In genomic region chr17:34571875-34572274, GRCm38 (mm10) we compare ENCODE assay signal across 12 mouse cellular contexts. TPM values are rescaled to one million over a fixed set of nuclear protein-coding genes. Genes with fewer than 3 reads are reported as not detected.
DNase-seq lines count a peak whose midpoint lies in the region; ATAC-seq and TF ChIP-seq lines count a peak whose summit lies in the region.
"Had no signal": no experiment of that assay in that cellular context is flagged by ENCODE, and none has a peak within 500 bp of the region (broad histone marks: within the 10 kb centered on the region; RNA-seq: fewer than 3 reads in every experiment).

No protein-coding gene starts in this region.

- DNase-seq in forebrain, postnatal 0 days: no peak
- DNase-seq in midbrain, embryonic 10.5 days (ENCODE audit: low spot score): no peak
- DNase-seq in midbrain, embryonic 11.5 days (ENCODE audit: low spot score, missing footprints): no peak
- DNase-seq in testis, postnatal 10 days (ENCODE audit: low spot score): peak; percentile 40
- DNase-seq in ovary, postnatal 14 days (ENCODE audit: low spot score): no peak
- DNase-seq: adrenal gland, postnatal 36 days; heart, postnatal 14 days; kidney, postnatal 25 days had no signal

- H3K4me3 ChIP-seq in forebrain, postnatal 0 days (ENCODE audit: low read depth, low read length): no peak overlapping the region
- H3K4me3 ChIP-seq in forebrain, embryonic 16.5 days (replicated peaks; ENCODE audit: low read length): no peak overlapping the region
- H3K4me3 ChIP-seq in midbrain, embryonic 10.5 days: 0 out of 2 replicates have a peak overlapping the region, but pooled peaks have one; percentile 12
- no peak overlapping the region for H3K4me3 ChIP-seq in midbrain, embryonic 11.5 days (ENCODE audit: low read depth, low read length)
- H3K4me3 ChIP-seq in heart, embryonic 12.5 days: no peak overlapping the region

- H3K27ac ChIP-seq in forebrain, postnatal 0 days (ENCODE audit: low read depth, low read length): no peak overlapping the region
- no peak overlapping the region for H3K27ac ChIP-seq in forebrain, embryonic 16.5 days (ENCODE audit: low read length)
- peak overlapping the region; percentile 49; the same call in 1 of the 2 replicates for H3K27ac ChIP-seq in midbrain, embryonic 10.5 days (replicated peaks)
- H3K27ac ChIP-seq in midbrain, embryonic 11.5 days (ENCODE audit: low read depth, low read length): no peak overlapping the region
- no peak overlapping the region for H3K27ac ChIP-seq in heart, embryonic 12.5 days (ENCODE audit: poor library complexity, severe bottlenecking)

- H3K27me3 ChIP-seq in forebrain, postnatal 0 days (ENCODE audit: insufficient read depth, low read length): no peaks in the 10 kb centered on the region
- H3K27me3 ChIP-seq in forebrain, embryonic 16.5 days (replicated peaks; ENCODE audit: control insufficient read depth, insufficient read depth, low read length): no peaks in the 10 kb centered on the region
- no peaks in the 10 kb centered on the region for H3K27me3 ChIP-seq in midbrain, embryonic 10.5 days (ENCODE audit: low read depth, poor library complexity, severe bottlenecking)
- H3K27me3 ChIP-seq in midbrain, embryonic 11.5 days (ENCODE audit: control insufficient read depth, insufficient read depth, low read length): no peaks in the 10 kb centered on the region
- peaks cover 19% of the 10 kb centered on the region for H3K27me3 ChIP-seq in heart, embryonic 12.5 days (replicated peaks)

- no peaks in the 10 kb centered on the region for H3K36me3 ChIP-seq in forebrain, postnatal 0 days (ENCODE audit: insufficient read depth)
- H3K36me3 ChIP-seq in forebrain, embryonic 16.5 days (ENCODE audit: control insufficient read depth, insufficient read depth): no peaks in the 10 kb centered on the region
- no peaks in the 10 kb centered on the region for H3K36me3 ChIP-seq in midbrain, embryonic 10.5 days
- no peaks in the 10 kb centered on the region for H3K36me3 ChIP-seq in midbrain, embryonic 11.5 days (ENCODE audit: control insufficient read depth, insufficient read depth, low read length)
- peaks cover 11% of the 10 kb centered on the region for H3K36me3 ChIP-seq in heart, embryonic 12.5 days

- H3K4me2 ChIP-seq in forebrain, postnatal 0 days (ENCODE audit: low read depth): no peak overlapping the region
- H3K4me2 ChIP-seq in forebrain, embryonic 16.5 days (ENCODE audit: low read length): no peak overlapping the region
- H3K4me2 ChIP-seq in midbrain, embryonic 11.5 days: no peak overlapping the region
- H3K4me2 ChIP-seq in heart, embryonic 12.5 days: no peak overlapping the region

- 13% methylated on average over 5 of the region's 5 CpGs for WGBS in forebrain, postnatal 0 days
- WGBS in forebrain, embryonic 16.5 days: 16% methylated on average over 5 of the region's 5 CpGs
- 11% methylated on average over 5 of the region's 5 CpGs for WGBS in midbrain, embryonic 10.5 days
- 13% methylated on average over 5 of the region's 5 CpGs for WGBS in midbrain, embryonic 11.5 days
- WGBS in heart, embryonic 12.5 days: 14% methylated on average over 5 of the region's 5 CpGs

- H3K9ac ChIP-seq in forebrain, postnatal 0 days: no peak overlapping the region
- no peak overlapping the region for H3K9ac ChIP-seq in forebrain, embryonic 16.5 days (replicated peaks; ENCODE audit: low read depth, low read length)
- H3K9ac ChIP-seq in midbrain, embryonic 11.5 days (ENCODE audit: low read length): no peak overlapping the region
- H3K9ac ChIP-seq in heart, embryonic 12.5 days: no peak overlapping the region

- no peaks in the 10 kb centered on the region for H3K9me3 ChIP-seq in forebrain, postnatal 0 days (ENCODE audit: low read length)
- H3K9me3 ChIP-seq in forebrain, embryonic 16.5 days (ENCODE audit: control insufficient read depth, low read length): no peaks in the 10 kb centered on the region
- no peaks in the 10 kb centered on the region for H3K9me3 ChIP-seq in midbrain, embryonic 10.5 days (replicated peaks)
- H3K9me3 ChIP-seq in midbrain, embryonic 11.5 days (ENCODE audit: control insufficient read depth, low read length): no peaks in the 10 kb centered on the region
- 0 out of 2 replicates have a peak, but pooled peaks cover 3% of the 10 kb centered on the region for H3K9me3 ChIP-seq in heart, embryonic 12.5 days (replicated peaks)

- no peaks in the 10 kb centered on the region for H3K4me1 ChIP-seq in forebrain, postnatal 0 days (ENCODE audit: insufficient read depth)
- no peaks in the 10 kb centered on the region for H3K4me1 ChIP-seq in forebrain, embryonic 16.5 days (replicated peaks; ENCODE audit: control insufficient read depth, insufficient read depth, low read length)
- H3K4me1 ChIP-seq in midbrain, embryonic 10.5 days: peaks cover 13% of the 10 kb centered on the region
- no peaks in the 10 kb centered on the region for H3K4me1 ChIP-seq in midbrain, embryonic 11.5 days (ENCODE audit: control insufficient read depth, insufficient read depth, low read length)
- no peaks in the 10 kb centered on the region for H3K4me1 ChIP-seq in heart, embryonic 12.5 days (replicated peaks)

- ATAC-seq in forebrain, postnatal 0 days: no peak
- ATAC-seq in forebrain, embryonic 16.5 days: no peak
- no peak for ATAC-seq in midbrain, embryonic 11.5 days (ENCODE audit: low FRiP score)
- ATAC-seq in common myeloid progenitor, adult 5-6 weeks (replicated peaks; ENCODE audit: low read depth, poor library complexity, severe bottlenecking): 0 out of 2 replicates have a peak, but pooled peaks have one; percentile 34
- no peak for ATAC-seq in heart, embryonic 12.5 days (ENCODE audit: insufficient number of reproducible peaks, low FRiP score)
- ATAC-seq: forebrain, embryonic 14.5 days had no signal

- peak; percentile 53 for TF ChIP-seq CTCF in forebrain, postnatal 0 days (IDR thresholded peaks at IDR 0.05; ENCODE audit: low read depth)

RNA-seq across cellular contexts. Expression of gene Notch4, which starts 7.8 kb away (rescaled TPM):
- 2.8 and 16.0 TPM in 2 replicates for total RNA-seq in forebrain, postnatal 0 days (2014; rRNA removed)
- 3.8 and 5.5 TPM in 2 replicates for polyA plus RNA-seq in forebrain, postnatal 0 days (2015; fragmentation: Nextera tagmentation; extraction: Ambion mirVana)
- 4.1 and 5.6 TPM in 2 replicates for polyA plus RNA-seq in forebrain, embryonic 16.5 days (2015; fragmentation: Nextera tagmentation; extraction: Ambion mirVana)
- 8.7 and 10.0 TPM in 2 replicates for polyA plus RNA-seq in midbrain, embryonic 10.5 days (2016; fragmentation: Nextera tagmentation; extraction: Ambion mirVana)
- 8.9 and 15.8 TPM in 2 replicates for polyA plus RNA-seq in midbrain, embryonic 11.5 days (2014; fragmentation: Nextera tagmentation; extraction: Ambion mirVana)
- total RNA-seq in common myeloid progenitor, adult 5-6 weeks (2017): 1.5 TPM in 1 of 2 replicates, not detected in the other
- 5.7 and 6.5 TPM in 2 replicates for polyA plus RNA-seq in heart, embryonic 12.5 days (2016; fragmentation: Nextera tagmentation; extraction: Ambion mirVana)

RNA-seq across cellular contexts. Expression of gene Gpsm3, which starts 17.7 kb away (rescaled TPM):
- 1.2 and 2.4 TPM in 2 replicates for total RNA-seq in forebrain, postnatal 0 days (2014; rRNA removed)
- 4.2 and 4.6 TPM in 2 replicates for polyA plus RNA-seq in forebrain, postnatal 0 days (2015; fragmentation: Nextera tagmentation; extraction: Ambion mirVana)
- polyA plus RNA-seq in forebrain, embryonic 16.5 days (2015; fragmentation: Nextera tagmentation; extraction: Ambion mirVana): 2.8 and 3.0 TPM in 2 replicates
- 5.3 and 6.6 TPM in 2 replicates for polyA plus RNA-seq in midbrain, embryonic 10.5 days (2016; fragmentation: Nextera tagmentation; extraction: Ambion mirVana)
- polyA plus RNA-seq in midbrain, embryonic 11.5 days (2014; fragmentation: Nextera tagmentation; extraction: Ambion mirVana): 4.4 and 4.8 TPM in 2 replicates
- total RNA-seq in common myeloid progenitor, adult 5-6 weeks (2017): 11.3 and 22.4 TPM in 2 replicates
- 4.4 and 4.6 TPM in 2 replicates for polyA plus RNA-seq in heart, embryonic 12.5 days (2016; fragmentation: Nextera tagmentation; extraction: Ambion mirVana)

RNA-seq across cellular contexts. Expression of gene Pbx2, which starts 19.2 kb away (rescaled TPM):
- 56.7 and 75.2 TPM in 2 replicates for total RNA-seq in forebrain, postnatal 0 days (2014; rRNA removed)
- 3.9 and 5.9 TPM in 2 replicates for polyA plus RNA-seq in forebrain, postnatal 0 days (2015; fragmentation: Nextera tagmentation; extraction: Ambion mirVana)
- 5.3 and 7.6 TPM in 2 replicates for polyA plus RNA-seq in forebrain, embryonic 16.5 days (2015; fragmentation: Nextera tagmentation; extraction: Ambion mirVana)
- polyA plus RNA-seq in midbrain, embryonic 10.5 days (2016; fragmentation: Nextera tagmentation; extraction: Ambion mirVana): 17.5 and 17.7 TPM in 2 replicates
- polyA plus RNA-seq in midbrain, embryonic 11.5 days (2014; fragmentation: Nextera tagmentation; extraction: Ambion mirVana): 17.3 and 20.1 TPM in 2 replicates
- total RNA-seq in common myeloid progenitor, adult 5-6 weeks (2017): 22.5 and 29.4 TPM in 2 replicates
- polyA plus RNA-seq in heart, embryonic 12.5 days (2016; fragmentation: Nextera tagmentation; extraction: Ambion mirVana): 13.0 and 13.2 TPM in 2 replicates

RNA-seq across cellular contexts. Expression of gene Ager, which starts 25.8 kb away (rescaled TPM):
- 1.8 and 2.8 TPM in 2 replicates for total RNA-seq in forebrain, postnatal 0 days (2014; rRNA removed)
- polyA plus RNA-seq in forebrain, postnatal 0 days (2015; fragmentation: Nextera tagmentation; extraction: Ambion mirVana): 0.92 and 1.2 TPM in 2 replicates
- polyA plus RNA-seq in forebrain, embryonic 16.5 days (2015; fragmentation: Nextera tagmentation; extraction: Ambion mirVana): 1.5 and 1.6 TPM in 2 replicates
- 3.1 and 3.2 TPM in 2 replicates for polyA plus RNA-seq in midbrain, embryonic 10.5 days (2016; fragmentation: Nextera tagmentation; extraction: Ambion mirVana)
- 1.4 and 1.6 TPM in 2 replicates for polyA plus RNA-seq in midbrain, embryonic 11.5 days (2014; fragmentation: Nextera tagmentation; extraction: Ambion mirVana)
- total RNA-seq in common myeloid progenitor, adult 5-6 weeks (2017): 0.73 and 1.4 TPM in 2 replicates
- 3.8 TPM in 2 replicates for polyA plus RNA-seq in heart, embryonic 12.5 days (2016; fragmentation: Nextera tagmentation; extraction: Ambion mirVana)

RNA-seq across cellular contexts. Expression of gene Rnf5, which starts 31.6 kb away (rescaled TPM):
- 39.0 and 45.3 TPM in 2 replicates for total RNA-seq in forebrain, postnatal 0 days (2014; rRNA removed)
- polyA plus RNA-seq in forebrain, postnatal 0 days (2015; fragmentation: Nextera tagmentation; extraction: Ambion mirVana): 245 and 252 TPM in 2 replicates
- polyA plus RNA-seq in forebrain, embryonic 16.5 days (2015; fragmentation: Nextera tagmentation; extraction: Ambion mirVana): 292 and 328 TPM in 2 replicates
- polyA plus RNA-seq in midbrain, embryonic 10.5 days (2016; fragmentation: Nextera tagmentation; extraction: Ambion mirVana): 202 and 233 TPM in 2 replicates
- polyA plus RNA-seq in midbrain, embryonic 11.5 days (2014; fragmentation: Nextera tagmentation; extraction: Ambion mirVana): 180 and 185 TPM in 2 replicates
- 13.2 and 14.4 TPM in 2 replicates for total RNA-seq in common myeloid progenitor, adult 5-6 weeks (2017)
- polyA plus RNA-seq in heart, embryonic 12.5 days (2016; fragmentation: Nextera tagmentation; extraction: Ambion mirVana): 123 and 126 TPM in 2 replicates
